Mouse (Mus musculus) forebrain, embryonic 16.5 days (tissue): ENCODE data around the gene Klhl22. TPM values are rescaled to one million over a fixed set of nuclear protein-coding genes. Genes with fewer than 3 reads are reported as not detected.

Experiments used
- ATAC-seq: fragments of 200-750 bp; cut with Nextera tagmentation; 2 replicates; pipeline ENCODE4 v1.8.0; 2017; ENCODE audit warnings: mild to moderate bottlenecking, moderate library complexity
- H3K27ac ChIP-seq: fragments of 300-500 bp; sonication (generic); 2 replicates; pipeline ENCODE4 v1.5.1; 2014; ENCODE audit warnings: low read length, control low read depth
- H3K27me3 ChIP-seq: fragments of 300-500 bp; sonication (generic); replicated peaks from 2 replicates; pipeline ENCODE4 v1.6.1; 2014; ENCODE audit warnings: low read length; ENCODE audit not compliant: control insufficient read depth, insufficient read depth
- H3K36me3 ChIP-seq: fragments of 300-500 bp; sonication (generic); 2 replicates; pipeline ENCODE4 v1.6.1; 2014; ENCODE audit not compliant: control insufficient read depth, insufficient read depth
- H3K4me1 ChIP-seq: fragments of 300-500 bp; sonication (generic); replicated peaks from 2 replicates; pipeline ENCODE4 v1.6.1; 2014; ENCODE audit warnings: low read length; ENCODE audit not compliant: control insufficient read depth, insufficient read depth
- H3K4me2 ChIP-seq: fragments of 300-500 bp; sonication (generic); 2 replicates; pipeline ENCODE4 v1.6.1; 2014; ENCODE audit warnings: mild to moderate bottlenecking, low read length, control low read depth
- H3K4me3 ChIP-seq: fragments of 300-500 bp; sonication (generic); replicated peaks from 2 replicates; pipeline ENCODE4 v1.5.1; 2014; ENCODE audit warnings: mild to moderate bottlenecking, low read length, control low read depth
- H3K9ac ChIP-seq: fragments of 300-500 bp; sonication (generic); replicated peaks from 2 replicates; pipeline ENCODE4 v1.6.1; 2014; ENCODE audit warnings: low read depth, low read length, control low read depth
- H3K9me3 ChIP-seq: fragments of 300-500 bp; sonication (generic); 2 replicates; pipeline ENCODE4 v1.6.1; 2016; ENCODE audit warnings: low read length; ENCODE audit not compliant: control insufficient read depth
- WGBS: fragments of 180-500 bp; shearing (Covaris S2); extraction: QIAGEN DNeasy Blood & Tissue Kit; methylation state at CpG from one replicate; pipeline ENCODE4 v1.1.7; 2014; 5-methylcytosine and 5-hydroxymethylcytosine counted together
- polyA plus RNA-seq: library from polyadenylated mRNA; unstranded; fragments of >200 nt; fragmentation: Nextera tagmentation; extraction: Ambion mirVana; gene quantifications from 2 replicates; pipeline ENCODE4 v1.2.1, GENCODE M21; 2015

Klhl22 gene
- 76.1 and 89.5 TPM in 2 replicates for polyA plus RNA-seq

DNA sequence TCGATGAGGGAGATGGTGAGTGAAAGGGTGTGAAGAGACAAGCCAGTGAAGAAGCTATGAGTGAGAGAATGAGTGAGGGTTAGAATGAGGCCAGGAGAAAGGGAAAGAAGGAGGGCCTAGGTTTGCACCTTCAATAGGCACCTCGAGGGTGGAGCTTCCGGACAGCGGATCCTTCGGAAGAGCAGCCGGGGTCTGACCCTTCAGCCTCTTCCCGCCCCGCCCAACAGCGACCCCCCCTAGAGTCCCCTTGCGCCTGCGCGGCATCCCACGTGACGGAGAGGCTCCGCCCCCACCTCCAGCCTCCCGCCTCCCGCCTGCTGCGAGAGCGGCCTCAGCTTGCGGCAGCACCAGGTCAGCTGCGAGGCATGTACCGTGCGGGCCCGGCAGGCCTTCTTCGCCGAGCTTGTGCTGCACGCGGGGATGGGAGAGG is at the start of gene Klhl22:
Klhl22 (plus strand) TSS at position 275 of the 430 bp plus-strand sequence.
- Histone ChIP-seq H3K9ac (peak within 1 kb of the TSS; percentile 92), H3K36me3 (no peaks in the 10 kb centered on the region), H3K27ac (peak within 1 kb of the TSS; percentile 16; the same call in 1 of the 2 replicates), H3K4me2 (peak within 1 kb of the TSS; percentile 89), H3K4me3 (peak within 1 kb of the TSS; percentile 84), H3K27me3 (no peaks in the 10 kb centered on the region), H3K4me1 (peaks cover 26% of the 10 kb centered on the region), H3K9me3 (no peaks in the 10 kb centered on the region)
- WGBS, result 1% methylated on average over 23 of the region's 28 CpGs
- ATAC-seq, result peak; percentile 98

DNA sequence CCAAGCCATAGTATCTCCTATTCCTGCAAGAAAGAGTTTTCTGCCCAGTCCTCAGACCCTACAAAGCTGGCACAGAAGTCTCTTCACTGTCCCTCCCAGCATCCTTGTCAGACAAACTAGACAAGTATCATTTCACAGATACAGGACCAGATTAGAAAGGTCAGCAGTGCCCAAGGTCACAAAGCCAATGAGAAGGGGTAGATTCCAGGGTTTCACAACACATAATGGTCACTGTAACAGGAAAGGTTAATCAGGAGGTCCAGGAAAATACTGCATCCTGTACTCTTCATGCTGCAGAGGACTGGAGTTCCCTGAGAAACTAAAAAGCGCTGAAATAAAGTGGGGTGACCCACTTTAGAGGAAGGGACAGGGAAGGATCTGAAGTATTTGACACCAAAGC is 41.6 kb upstream of the Klhl22 start:
- H3K4me2 ChIP-seq, result no peak overlapping the region
- H3K36me3 ChIP-seq, result no peaks in the 10 kb centered on the region
- H3K9me3 ChIP-seq, result no peaks in the 10 kb centered on the region
- H3K27me3 ChIP-seq, result no peaks in the 10 kb centered on the region
- no peak overlapping the region for H3K4me3 ChIP-seq
- H3K4me1 ChIP-seq, result peaks cover 16% of the 10 kb centered on the region
- H3K9ac ChIP-seq, result no peak overlapping the region
- 89% methylated on average over 1 of the region's 1 CpGs for WGBS
- no peak overlapping the region for H3K27ac ChIP-seq
- ATAC-seq, result no peak

DNA sequence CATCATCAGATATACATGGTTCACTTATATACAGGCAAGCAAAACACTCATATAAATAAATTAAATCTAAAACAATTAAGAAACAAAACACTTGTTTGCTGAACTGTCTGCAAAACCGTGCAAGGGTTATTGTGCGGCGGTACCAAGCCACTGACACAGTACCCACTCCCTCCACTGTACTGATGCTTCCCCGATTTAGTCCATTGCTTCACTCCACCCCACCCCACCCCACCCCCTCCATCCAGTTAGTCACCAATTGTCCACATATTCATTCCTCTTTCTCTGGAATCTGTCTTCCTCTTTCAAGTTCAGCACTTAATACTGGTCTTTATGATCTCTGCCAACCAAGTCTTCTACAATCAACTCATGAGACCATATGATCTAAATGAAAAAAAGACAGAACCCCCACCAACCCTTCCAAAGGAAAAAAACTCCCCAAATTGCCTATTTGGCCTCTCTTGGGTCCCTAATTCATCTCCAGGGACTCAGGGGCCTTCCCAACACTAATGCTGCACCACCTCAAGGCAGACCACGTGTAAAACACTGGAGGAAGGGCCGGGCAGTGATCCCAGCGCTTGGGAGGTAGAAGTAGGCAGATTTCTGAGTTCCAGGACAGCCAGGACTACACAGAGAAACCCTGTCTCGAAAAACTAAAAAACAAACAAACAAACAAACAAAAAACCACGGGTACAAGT is 38.2 kb upstream of the Klhl22 start:
- WGBS, result 70% methylated on average over 9 of the region's 9 CpGs
- Histone ChIP-seq H3K4me1 (peaks cover 16% of the 10 kb centered on the region), H3K27ac (no peak overlapping the region), H3K27me3 (no peaks in the 10 kb centered on the region), H3K9ac (peak overlapping the region; percentile 84), H3K4me3 (peak overlapping the region; percentile 76), H3K36me3 (no peaks in the 10 kb centered on the region), H3K9me3 (no peaks in the 10 kb centered on the region), H3K4me2 (peak overlapping the region; percentile 96)
- ATAC-seq, result no peak

DNA sequence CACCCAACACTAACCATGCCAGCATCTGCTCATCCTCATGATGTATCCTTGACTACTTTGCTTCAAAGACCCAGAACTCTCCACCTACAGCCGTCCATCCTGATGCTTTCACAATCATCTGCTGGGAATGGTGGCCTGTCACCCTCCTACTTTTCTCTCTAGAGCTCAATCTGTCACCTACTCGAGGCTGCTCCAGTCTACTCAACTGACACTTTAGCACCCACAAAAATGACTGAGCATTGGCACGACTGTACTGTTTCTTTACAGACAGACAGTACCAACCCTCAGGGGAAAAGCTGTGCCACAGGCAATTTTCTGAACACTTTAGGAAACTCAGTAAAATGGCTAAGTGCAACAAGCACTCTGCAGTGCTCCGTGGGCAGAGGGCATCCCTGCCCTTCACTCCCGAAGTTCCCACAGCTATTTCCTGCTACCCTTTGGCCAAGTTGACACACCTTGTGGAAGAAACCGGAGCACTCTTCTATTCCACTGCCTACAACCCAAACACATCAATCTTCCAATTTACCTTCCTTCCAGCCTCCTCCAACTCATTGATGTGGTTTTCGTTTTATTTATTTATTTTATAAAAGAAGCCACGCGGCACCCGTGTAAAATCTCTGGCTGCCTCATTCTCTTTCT is 37.5 kb upstream of the Klhl22 start:
- 6% methylated on average over 10 of the region's 10 CpGs for WGBS
- no peak overlapping the region; the same call in 1 of the 2 replicates for H3K27ac ChIP-seq

DNA sequence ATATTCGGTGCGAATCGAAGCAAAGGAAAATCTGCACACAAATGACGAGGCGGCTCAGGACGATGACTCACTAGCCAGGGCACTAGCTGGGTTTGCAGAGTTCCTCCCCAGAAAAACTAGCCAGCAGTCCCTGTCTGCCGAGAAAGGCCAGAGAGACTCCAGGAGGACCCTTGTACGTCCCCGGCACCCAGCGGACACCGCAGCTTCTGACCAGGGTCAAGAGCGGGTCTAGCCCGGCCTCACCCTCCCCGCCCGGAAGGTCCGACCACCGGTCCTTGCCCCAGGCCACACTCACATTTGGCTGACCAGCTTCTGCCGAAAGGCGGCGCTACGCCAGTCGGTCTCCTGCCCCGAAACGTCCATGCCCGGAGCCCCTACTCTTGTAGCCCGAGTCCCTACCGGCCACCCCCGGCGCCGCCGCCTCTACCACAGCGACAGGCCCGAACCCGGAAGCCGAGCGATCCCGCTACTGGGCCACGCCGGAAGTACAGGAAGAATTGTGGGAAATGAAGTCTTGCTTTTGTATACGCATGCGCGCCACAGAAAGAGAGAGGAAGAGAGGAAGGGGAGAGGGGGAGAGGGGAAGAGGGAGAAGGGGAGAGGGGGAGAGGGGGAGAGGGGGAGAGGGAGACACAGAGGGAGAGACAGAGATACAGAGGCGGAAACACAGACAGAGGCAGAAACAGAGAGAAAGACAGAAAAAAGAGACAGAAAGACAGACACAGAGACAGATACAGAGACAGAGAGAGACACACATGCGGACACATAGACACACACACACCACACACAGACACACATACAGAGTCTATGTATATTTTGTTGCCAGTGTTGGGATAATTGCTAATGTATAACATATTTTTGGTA is 36.7 kb upstream of the Klhl22 start:
- Histone ChIP-seq H3K9me3 (no peaks in the 10 kb centered on the region), H3K4me3 (peak overlapping the region; percentile 76), H3K27ac (peak overlapping the region; percentile 33; the same call in 1 of the 2 replicates), H3K36me3 (no peaks in the 10 kb centered on the region), H3K27me3 (no peaks in the 10 kb centered on the region), H3K9ac (peak overlapping the region; percentile 84), H3K4me1 (peaks cover 16% of the 10 kb centered on the region), H3K4me2 (peak overlapping the region; percentile 96)
- peak; percentile 95 for ATAC-seq
- WGBS, result 1% methylated on average over 44 of the region's 44 CpGs

More for the DNA sequence above, 37.5 kb upstream of the Klhl22 start:
- Histone ChIP-seq H3K4me1 (peaks cover 16% of the 10 kb centered on the region), H3K36me3 (no peaks in the 10 kb centered on the region), H3K4me3 (peak overlapping the region; percentile 76), H3K9me3 (no peaks in the 10 kb centered on the region), H3K4me2 (peak overlapping the region; percentile 96), H3K9ac (peak overlapping the region; percentile 84), H3K27me3 (no peaks in the 10 kb centered on the region)
- ATAC-seq, result no peak

DNA sequence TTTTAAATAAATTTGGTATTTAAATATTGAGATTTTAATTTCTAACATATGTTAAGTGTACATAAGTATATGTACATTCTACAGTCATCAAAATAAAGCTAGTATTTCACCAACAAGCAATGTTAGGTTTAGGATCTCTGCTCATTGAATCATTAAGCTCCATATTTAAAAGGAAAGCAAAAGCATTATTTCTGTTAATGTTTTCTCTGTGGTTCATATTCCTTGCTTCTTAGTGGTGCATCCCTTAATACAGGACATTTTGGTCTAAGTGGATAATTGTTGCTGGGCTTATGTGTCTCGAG is 36.1 kb upstream of the Klhl22 start:
- H3K36me3 ChIP-seq, result no peaks in the 10 kb centered on the region
- H3K4me2 ChIP-seq, result peak overlapping the region; percentile 42
- H3K27ac ChIP-seq, result no peak overlapping the region
- no peak overlapping the region for H3K9ac ChIP-seq
- H3K27me3 ChIP-seq, result no peaks in the 10 kb centered on the region
- WGBS, result 94% methylated on average over 1 of the region's 1 CpGs
- H3K4me1 ChIP-seq, result peaks cover 16% of the 10 kb centered on the region
- H3K4me3 ChIP-seq, result no peak overlapping the region
- ATAC-seq, result no peak
- no peaks in the 10 kb centered on the region for H3K9me3 ChIP-seq

DNA sequence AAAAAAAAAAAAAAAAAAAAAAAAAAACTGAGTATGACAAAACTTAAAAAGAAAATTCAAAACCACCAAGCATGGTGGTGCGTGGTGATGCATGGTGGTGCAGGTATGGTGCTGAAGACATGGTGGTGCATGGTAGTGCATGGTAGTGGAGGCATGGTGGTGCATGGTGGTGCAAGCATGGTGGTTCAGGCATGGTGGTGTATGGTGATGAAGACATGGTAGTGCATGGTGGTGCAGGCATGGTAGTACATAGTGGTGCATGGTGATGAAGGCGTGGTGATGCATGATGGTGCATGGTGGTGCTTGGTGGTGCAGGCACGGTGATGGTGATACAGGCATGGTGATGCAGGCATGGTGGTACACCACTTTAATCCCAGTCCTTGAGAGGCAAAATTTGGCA is 35.0 kb upstream of the Klhl22 start:
- H3K27ac ChIP-seq, result no peak overlapping the region
- H3K4me2 ChIP-seq, result no peak overlapping the region
- H3K27me3 ChIP-seq, result no peaks in the 10 kb centered on the region
- no peak for ATAC-seq
- peaks cover 16% of the 10 kb centered on the region for H3K4me1 ChIP-seq
- WGBS, result 95% methylated on average over 3 of the region's 3 CpGs
- H3K9me3 ChIP-seq, result no peaks in the 10 kb centered on the region
- H3K9ac ChIP-seq, result no peak overlapping the region
- no peak overlapping the region for H3K4me3 ChIP-seq
- H3K36me3 ChIP-seq, result no peaks in the 10 kb centered on the region

DNA sequence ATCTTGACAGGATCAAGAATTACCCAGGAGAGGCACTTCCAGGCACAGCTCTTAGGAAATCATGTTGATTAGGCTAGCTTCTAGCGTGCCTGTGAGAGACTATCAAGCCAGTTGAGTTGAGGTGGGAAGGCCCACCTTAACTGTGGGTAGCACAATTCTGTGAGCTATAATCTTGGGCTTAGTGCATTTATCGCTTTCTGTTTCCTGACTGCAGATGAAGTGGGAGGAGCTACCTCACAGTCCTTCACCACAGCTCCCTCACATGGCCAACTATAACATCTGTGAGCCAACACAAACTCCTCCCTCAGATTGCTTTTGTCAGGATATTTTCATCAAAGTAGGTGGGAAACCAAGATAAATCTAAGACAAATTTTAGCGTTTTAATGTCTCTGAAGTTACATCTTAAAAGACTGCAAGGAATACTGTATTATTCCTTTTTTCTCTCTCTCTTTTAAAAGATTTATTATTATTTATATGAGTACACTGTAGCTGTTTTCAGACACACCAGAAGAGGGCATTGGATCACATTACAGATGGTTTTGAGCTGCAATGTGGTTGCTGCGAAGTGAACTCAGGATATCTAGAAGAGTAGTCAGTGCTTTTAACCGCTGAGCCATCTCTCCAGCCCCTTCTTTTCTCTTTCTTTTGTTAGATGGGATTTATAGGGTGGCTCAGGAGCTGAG is 32.1 kb upstream of the Klhl22 start:
- 14% methylated on average over 5 of the region's 5 CpGs for WGBS
- no peaks in the 10 kb centered on the region for H3K27me3 ChIP-seq
- no peak overlapping the region for H3K9ac ChIP-seq
- no peaks in the 10 kb centered on the region for H3K4me1 ChIP-seq
- no peak overlapping the region for H3K4me2 ChIP-seq
- no peaks in the 10 kb centered on the region for H3K9me3 ChIP-seq
- no peaks in the 10 kb centered on the region for H3K36me3 ChIP-seq
- H3K4me3 ChIP-seq, result no peak overlapping the region
- no peak overlapping the region for H3K27ac ChIP-seq
- no peak for ATAC-seq

DNA sequence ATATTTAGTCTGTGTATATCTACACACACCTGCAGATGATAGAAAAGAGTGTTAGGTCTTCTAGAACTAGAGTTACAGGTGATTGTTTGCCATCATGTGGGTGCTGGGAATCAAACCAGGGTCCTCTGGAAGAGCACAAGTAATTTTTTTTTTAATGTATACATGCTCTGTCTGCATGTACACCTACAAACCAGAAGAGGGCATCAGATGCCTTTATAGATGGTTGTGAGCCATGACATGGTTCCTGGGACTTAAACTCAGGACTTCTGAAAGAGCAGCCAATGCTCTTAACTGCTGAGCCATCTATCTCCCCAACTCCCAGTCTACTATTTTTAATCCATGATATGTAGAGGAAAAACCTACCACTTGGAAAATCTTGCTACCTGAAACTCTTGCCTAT is 29.4 kb upstream of the Klhl22 start:
- Histone ChIP-seq H3K4me1 (no peaks in the 10 kb centered on the region), H3K36me3 (no peaks in the 10 kb centered on the region), H3K4me3 (no peak overlapping the region), H3K4me2 (no peak overlapping the region), H3K9ac (no peak overlapping the region), H3K9me3 (no peaks in the 10 kb centered on the region), H3K27me3 (no peaks in the 10 kb centered on the region), H3K27ac (no peak overlapping the region)
- ATAC-seq, result no peak
